Mouse (Mus musculus) myocyte (in vitro differentiated cells): Measurements from ENCODE around the gene Coq4. TPM values are rescaled to one million over a fixed set of nuclear protein-coding genes. Genes with fewer than 3 reads are reported as not detected.

Source experiments
- H3K27me3 ChIP-seq: one replicate; pipeline ENCODE4 v1.6.1; 2011; ENCODE audit not compliant: control insufficient read depth, insufficient read depth, insufficient read length
- H3K36me3 ChIP-seq: one replicate; pipeline ENCODE4 v1.6.1; 2011; ENCODE audit not compliant: control insufficient read depth, insufficient read depth
- H3K4me2 ChIP-seq: one replicate; pipeline ENCODE4 v1.6.1; 2011; ENCODE audit warnings: low read depth, control low read depth
- H3K4me3 ChIP-seq: one replicate; pipeline ENCODE4 v1.5.1; 2011; ENCODE audit warnings: mild to moderate bottlenecking, control low read depth, moderate library complexity
- H3K79me2 ChIP-seq: one replicate; pipeline ENCODE4 v1.6.1; 2011; ENCODE audit not compliant: control insufficient read depth, insufficient read depth
- H3ac ChIP-seq: one replicate; pipeline ENCODE4 v1.6.1; 2011; ENCODE audit not compliant: control insufficient read depth, insufficient read length
- CEBPB ChIP-seq: IDR thresholded peaks from 2 replicates; pipeline ENCODE4 v1.6.1; 2011; ENCODE audit warnings: mild to moderate bottlenecking, moderate library complexity; ENCODE audit not compliant: poor library complexity, insufficient read depth, severe bottlenecking
- E2F4 ChIP-seq: IDR thresholded peaks from one replicate; pipeline ENCODE4 v1.6.1; 2011; ENCODE audit warnings: mild to moderate bottlenecking, control low read depth, moderate library complexity; ENCODE audit not compliant: insufficient read depth
- MAX ChIP-seq: IDR thresholded peaks from one replicate; pipeline ENCODE4 v1.6.1; 2011; ENCODE audit warnings: low read depth, mild to moderate bottlenecking, control low read depth
- MYOD1 ChIP-seq, 3 experiments: IDR thresholded peaks; one replicate each; pipeline ENCODE4 v1.6.1; 2011; ENCODE audit warnings: control low read depth in 2 of 3, low read depth in 2 of 3, mild to moderate bottlenecking in 2 of 3, moderate library complexity in 1 of 3; ENCODE audit not compliant: insufficient read length in 2 of 3, control insufficient read depth in 1 of 3
- MYOG ChIP-seq, 3 experiments: IDR thresholded peaks; one replicate each; pipeline ENCODE4 v1.6.1; 2011; ENCODE audit warnings: control low read depth in 2 of 3, low read depth in 2 of 3, mild to moderate bottlenecking in 2 of 3; ENCODE audit not compliant: insufficient read length in 2 of 3, control insufficient read depth in 1 of 3, insufficient read depth in 1 of 3
- POLR2A ChIP-seq: IDR thresholded peaks from one replicate; pipeline ENCODE4 v1.6.1; 2011; ENCODE audit warnings: low read depth, mild to moderate bottlenecking, control low read depth, moderate library complexity; ENCODE audit not compliant: insufficient read length
- POLR2AphosphoS2 ChIP-seq: IDR thresholded peaks from one replicate; pipeline ENCODE4 v1.6.1; 2011; ENCODE audit warnings: low read depth, control low read depth; ENCODE audit not compliant: insufficient read length
- REST ChIP-seq: IDR thresholded peaks from one replicate; pipeline ENCODE4 v1.6.1; 2011; ENCODE audit warnings: mild to moderate bottlenecking, control low read depth, moderate library complexity; ENCODE audit not compliant: insufficient read depth, insufficient read length
- TCF12 ChIP-seq: IDR thresholded peaks from one replicate; pipeline ENCODE4 v1.6.1; 2011; ENCODE audit warnings: mild to moderate bottlenecking, control low read depth; ENCODE audit not compliant: poor library complexity, insufficient read depth, severe bottlenecking
- TCF3 ChIP-seq: IDR thresholded peaks from one replicate; pipeline ENCODE4 v1.6.1; 2011; ENCODE audit warnings: low read depth, control low read depth; ENCODE audit not compliant: insufficient read length
- polyA plus RNA-seq: library from polyadenylated mRNA; unstranded; fragments of >200 nt; fragmentation: generic; extraction: Trizol; gene quantifications from one replicate; pipeline ENCODE4 v1.2.1, GENCODE M21; 2012; ENCODE audit warnings: missing spikeins

The Coq4 gene
- polyA plus RNA-seq, 1 experiment: 24.4 TPM

GRCm38 (mm10) chr2:29846061-29846853 is 59.0 kb downstream of the Coq4 start:
- Histone ChIP-seq H3K36me3 (no peaks in the 10 kb centered on the region), H3ac (no peak overlapping the region), H3K4me3 (no peak overlapping the region), H3K4me2 (no peak overlapping the region), H3K79me2 (no peaks in the 10 kb centered on the region), H3K27me3 (no peaks in the 10 kb centered on the region)
- TF ChIP-seq TCF12: no peak
- TF ChIP-seq E2F4: no peak

- TF ChIP-seq TCF3 (no peak), MAX (no peak), POLR2AphosphoS2 (no peak), CEBPB (no peak), MYOG (IDR thresholded peaks at IDR 0.05; ENCODE audit: control insufficient read depth in 1 of 3, insufficient read depth in 1 of 3, insufficient read length in 2 of 3, low read depth in 2 of 3) (no peak), E2F4 (no peak), MYOD1 (IDR thresholded peaks at IDR 0.05; ENCODE audit: control insufficient read depth in 1 of 3, insufficient read length in 2 of 3, low read depth in 2 of 3) (no peak), POLR2A (no peak), REST (no peak)
- Histone ChIP-seq H3K27me3 (no peaks in the 10 kb centered on the region), H3K4me2 (no peak overlapping the region), H3K36me3 (no peaks in the 10 kb centered on the region), H3ac (no peak overlapping the region), H3K4me3 (no peak overlapping the region), H3K79me2 (no peaks in the 10 kb centered on the region)
Observed at GRCm38 (mm10) chr2:29846911-29847310, 59.6 kb downstream of the Coq4 start.

Other genes with a start within 250 kb of the Coq4 start
- 74.5 TPM for gene Rapgef1, start 167.8 kb upstream of the Coq4 start, polyA plus RNA-seq
- not detected for gene Gm13420, start 35.8 kb upstream of the Coq4 start, polyA plus RNA-seq
- gene Gm13547, start 28.2 kb upstream of the Coq4 start, polyA plus RNA-seq: not detected
- 46.6 TPM for gene Trub2, start 1.0 kb downstream of the Coq4 start, polyA plus RNA-seq
- gene Slc27a4, start 15.1 kb downstream of the Coq4 start, polyA plus RNA-seq: 26.8 TPM
- gene Urm1, start 32.6 kb downstream of the Coq4 start, polyA plus RNA-seq: 43.8 TPM
- gene Cercam, start 81.7 kb downstream of the Coq4 start, polyA plus RNA-seq: 10.8 TPM
- 37.8 TPM for gene Odf2, start 101.7 kb downstream of the Coq4 start, polyA plus RNA-seq
- 25.1 TPM for gene Gle1, start 147.9 kb downstream of the Coq4 start, polyA plus RNA-seq
- gene Sptan1, start 178.1 kb downstream of the Coq4 start, polyA plus RNA-seq: 167 TPM